Mouse (Mus musculus): ENCODE data around the gene Ddx11.

Gene Ddx11

DNA sequence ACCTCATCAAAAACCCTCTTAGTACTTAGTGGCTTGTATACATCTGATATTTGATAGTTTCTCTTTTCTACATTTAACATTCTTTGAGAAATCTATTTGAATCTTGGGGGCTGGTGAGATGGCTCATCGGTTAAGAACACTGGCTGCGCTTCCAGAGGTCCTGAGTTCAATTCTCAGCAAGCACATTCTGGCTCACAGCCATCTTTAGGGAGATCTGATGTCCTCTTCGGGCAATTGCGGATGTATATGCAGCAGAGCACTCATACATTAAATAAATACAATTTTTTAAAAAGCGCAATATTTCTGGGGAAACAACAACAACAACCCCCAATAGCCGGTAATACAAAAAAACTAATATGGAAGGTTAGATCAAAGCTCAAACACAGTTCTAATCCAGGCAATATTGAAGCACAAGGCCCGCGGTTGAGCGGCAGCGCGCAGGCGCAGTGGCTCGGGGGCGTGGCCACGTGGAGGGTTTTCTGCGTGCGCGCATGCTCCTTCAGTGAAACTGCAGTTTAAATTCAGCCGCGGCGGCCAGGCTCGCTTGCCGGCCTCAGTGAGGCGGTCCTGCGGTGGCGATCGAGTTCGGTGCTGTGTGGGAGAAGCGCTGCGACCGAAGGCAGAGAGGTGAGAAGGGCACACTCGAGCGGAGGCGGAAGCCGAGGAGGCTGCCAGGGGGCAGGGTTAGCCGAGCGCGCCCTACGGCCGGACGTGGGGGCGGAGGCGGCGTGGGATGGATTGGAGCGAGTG, at the start of gene Ddx11:
Ddx11 (plus strand) TSS at position 455 of the 750 bp plus-strand sequence.
- DNase-seq (ENCODE audit: low read depth, low spot score) = peak; percentile 95

DNA sequence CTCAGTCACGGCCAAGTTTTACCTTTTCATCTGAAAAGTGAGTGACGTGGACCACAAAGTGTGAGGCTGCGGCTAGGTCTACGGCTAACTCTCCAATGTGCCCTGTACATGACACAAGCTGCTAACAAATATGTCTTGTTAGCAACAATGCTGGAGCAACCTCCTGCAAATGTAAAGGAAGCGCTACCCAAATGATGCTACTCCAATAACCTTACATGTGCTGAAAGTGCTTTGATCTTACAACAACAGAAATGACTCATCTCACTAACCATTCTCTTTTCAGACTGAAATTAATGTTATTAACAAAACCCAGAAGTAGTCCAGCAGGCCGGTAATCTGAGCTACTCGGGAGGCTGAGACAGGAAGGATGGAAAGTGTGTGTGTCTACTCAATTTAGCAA, 49.3 kb upstream of the Ddx11 start:
- DNase-seq (ENCODE audit: low read depth, low spot score) = peak; percentile 59

DNA sequence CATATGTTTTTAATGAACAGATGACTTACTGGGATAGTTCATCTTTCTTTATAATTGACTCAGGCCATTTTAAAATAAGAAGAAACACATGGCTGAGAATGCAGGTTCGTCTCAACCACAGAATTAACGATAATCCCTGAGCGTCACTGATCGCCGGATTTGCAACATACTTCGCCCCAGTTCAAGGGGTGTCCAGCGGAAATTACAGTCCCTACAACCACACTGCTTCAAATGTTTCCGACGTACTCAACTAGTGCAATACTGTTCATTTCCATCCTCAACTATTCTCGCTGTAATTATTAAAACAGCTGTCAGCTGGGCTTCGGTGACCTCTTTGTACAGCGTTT, 47.5 kb upstream of the Ddx11 start:
- no peak for DNase-seq (ENCODE audit: low read depth, low spot score)

DNA sequence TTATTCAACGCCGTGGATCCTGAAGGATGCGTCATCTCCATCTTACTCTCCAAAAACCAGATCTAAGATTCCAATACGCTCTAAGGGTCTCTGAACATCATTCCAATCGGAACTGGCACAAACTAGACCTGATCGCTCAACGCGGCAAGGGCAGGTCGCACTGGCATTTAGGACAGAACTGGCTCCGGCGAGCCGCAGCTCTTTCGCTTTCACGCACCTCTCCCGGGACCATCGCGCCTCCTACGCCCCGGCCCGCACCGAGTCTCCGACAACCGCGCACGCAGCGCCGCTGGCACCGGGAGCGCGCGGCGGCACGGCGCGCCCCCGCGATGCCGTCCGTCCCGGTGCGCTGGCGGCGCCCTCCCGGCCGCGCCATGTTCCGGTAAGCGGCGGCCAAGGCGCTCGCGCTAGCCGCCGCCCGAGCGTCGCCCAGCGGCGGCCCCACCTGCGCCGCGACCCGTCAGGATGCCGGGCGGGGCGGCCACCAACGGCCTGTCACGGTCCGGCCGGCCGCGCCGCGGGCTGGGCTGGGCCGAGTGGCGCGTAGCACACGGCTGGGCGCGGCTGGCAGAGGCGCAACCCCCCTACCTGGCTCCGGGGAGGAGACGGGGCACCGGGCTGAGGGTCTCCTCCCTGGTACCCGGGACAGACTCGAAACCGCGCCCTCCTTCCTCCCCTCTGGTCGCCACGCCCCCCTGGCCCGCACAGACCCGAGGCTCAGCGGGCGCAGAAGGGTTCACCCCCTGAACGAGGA, 47.0 kb upstream of the Ddx11 start:
- peak; percentile 69 for DNase-seq (ENCODE audit: low read depth, low spot score)

DNA sequence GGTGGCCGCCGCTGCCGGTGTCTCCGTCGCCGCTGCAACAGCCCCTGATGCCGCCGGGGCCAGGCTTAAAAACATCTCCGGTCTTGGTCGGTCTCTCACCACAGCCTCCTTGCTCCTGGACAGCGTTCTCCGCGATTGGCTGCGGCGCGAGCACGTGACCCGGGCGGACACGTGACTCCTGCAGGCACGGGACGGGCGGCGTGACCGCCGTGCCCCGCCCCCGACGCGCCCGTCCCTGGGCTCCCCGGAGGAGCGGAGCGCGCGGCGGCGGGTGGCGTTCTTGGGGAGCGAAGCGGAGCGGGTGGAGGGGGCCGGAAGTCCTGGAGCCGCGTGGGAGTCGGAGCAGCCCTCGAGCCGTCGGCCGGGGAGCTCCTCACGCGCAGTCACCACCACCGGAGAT, 46.4 kb upstream of the Ddx11 start, which contains the start of gene Ankrd12:
Ankrd12 (minus strand) TSS at position 156 of the 400 bp plus-strand sequence.
- DNase-seq (ENCODE audit: low read depth, low spot score) = peak; percentile 97

DNA sequence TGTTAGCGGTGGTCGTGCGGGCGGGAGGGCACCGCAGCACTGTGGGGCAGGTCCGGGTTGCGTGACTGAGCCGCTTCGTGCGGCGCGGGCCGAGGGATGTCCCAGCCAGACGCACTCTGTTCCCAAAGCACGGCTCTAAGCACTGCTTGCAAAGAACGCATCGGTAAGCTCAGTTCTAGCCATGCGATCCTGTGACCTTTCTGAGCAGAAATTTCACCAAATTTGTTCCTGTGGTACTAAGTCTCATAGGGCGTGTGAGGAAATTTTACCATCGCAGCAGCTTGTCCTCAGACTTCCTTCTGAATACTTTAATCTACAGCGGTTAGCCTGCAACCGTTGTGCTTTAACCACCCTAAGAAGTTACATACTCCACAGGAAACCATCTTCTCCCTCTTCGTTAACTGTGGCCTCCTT, 45.9 kb upstream of the Ddx11 start:
- DNase-seq (ENCODE audit: low read depth, low spot score) = no peak

DNA sequence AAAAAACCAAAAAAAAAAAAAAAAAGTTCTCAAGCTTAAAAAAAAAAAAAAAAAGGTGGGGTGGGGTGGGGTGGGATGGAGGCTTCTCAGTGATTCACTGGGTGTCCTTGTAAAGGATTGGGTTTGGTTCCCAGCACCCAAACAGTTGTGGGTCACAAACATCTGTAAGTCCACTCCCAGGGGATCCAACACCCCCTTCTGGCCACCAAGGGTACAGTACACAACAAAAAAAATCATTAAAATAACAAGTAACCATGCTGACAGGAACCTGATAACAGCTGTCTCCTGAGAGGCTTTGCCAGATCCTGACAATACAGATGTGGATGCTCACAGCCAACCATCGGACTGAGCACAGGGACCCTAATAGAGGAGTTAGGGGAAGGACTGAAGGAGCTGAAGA, 38.8 kb upstream of the Ddx11 start:
- no peak for DNase-seq (ENCODE audit: low read depth, low spot score)

DNA sequence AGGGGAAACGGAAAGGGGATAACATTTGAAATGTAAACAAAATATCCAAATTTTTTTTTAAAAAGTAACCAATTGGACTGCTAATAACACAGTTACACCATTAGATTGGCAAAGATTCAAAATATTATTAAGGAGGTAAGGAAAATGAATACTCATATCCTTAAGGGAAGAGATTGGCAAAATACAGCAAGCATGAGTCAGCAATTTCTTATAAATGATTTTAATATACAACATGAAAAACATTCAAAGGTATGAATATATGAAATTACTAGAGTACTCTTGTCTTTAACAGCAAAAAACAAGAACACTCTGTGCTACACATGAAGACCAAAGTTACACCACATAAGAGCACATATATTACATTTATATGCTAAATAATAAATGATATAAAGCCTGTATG, 38.3 kb upstream of the Ddx11 start:
- no peak for DNase-seq (ENCODE audit: low read depth, low spot score)

DNA sequence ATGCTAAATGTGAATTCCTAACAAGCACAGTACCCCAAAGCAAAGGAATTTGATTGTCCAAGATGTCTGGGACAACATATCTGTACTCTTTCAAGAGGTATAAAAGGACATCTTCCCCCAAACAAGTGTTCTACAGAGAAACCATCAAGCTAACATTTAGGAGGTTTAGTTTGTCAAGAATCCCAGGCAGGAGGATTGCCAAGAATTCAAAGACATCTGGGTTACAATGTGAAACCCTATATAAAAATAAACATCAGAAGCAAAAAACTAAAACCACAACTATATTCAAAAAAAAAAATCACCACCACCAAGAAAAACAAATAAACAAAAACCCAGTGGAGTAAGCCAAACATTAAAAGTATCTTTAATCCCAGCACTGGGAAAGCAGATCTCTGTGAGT, 33.1 kb upstream of the Ddx11 start:
- DNase-seq (ENCODE audit: low read depth, low spot score) = no peak

DNA sequence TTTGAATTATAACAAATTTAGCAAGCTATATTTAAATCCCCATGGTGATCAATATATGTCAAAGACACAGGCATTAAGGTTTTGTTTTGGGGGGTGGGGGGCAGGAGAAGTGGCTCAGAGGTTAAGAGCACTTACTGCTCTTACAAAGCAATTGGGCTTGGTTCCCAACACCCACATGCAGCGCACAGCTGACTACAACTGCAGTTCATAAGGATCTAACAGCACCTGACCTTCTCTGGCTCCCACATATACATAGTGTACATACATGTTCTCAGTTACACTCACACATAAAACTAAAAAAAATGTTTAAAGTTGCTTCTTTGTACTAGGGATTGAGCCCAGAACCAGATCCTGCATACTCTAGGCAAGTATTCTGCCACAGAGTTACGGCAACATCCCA, 31.9 kb upstream of the Ddx11 start:
- DNase-seq (ENCODE audit: low read depth, low spot score) = no peak

DNA sequence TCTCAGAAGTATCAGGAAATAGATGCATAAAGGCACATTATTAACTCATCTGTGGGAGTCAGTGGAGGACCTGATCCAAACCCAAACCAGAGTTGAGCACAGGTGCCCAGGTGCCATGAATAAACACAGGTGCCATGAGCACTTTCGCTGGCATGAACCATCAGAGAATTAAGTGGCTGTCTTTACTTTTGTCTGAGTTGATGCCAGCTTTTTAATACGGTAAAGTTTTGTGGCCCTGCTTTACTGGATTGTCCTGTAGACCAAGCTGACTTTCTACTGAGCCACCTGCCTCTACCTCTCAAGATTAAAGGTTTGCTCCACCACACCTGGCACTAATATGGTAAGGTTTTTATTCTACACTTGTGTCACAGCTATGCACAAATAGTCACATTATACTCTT, 31.3 kb upstream of the Ddx11 start:
- no peak for DNase-seq (ENCODE audit: low read depth, low spot score)

DNA sequence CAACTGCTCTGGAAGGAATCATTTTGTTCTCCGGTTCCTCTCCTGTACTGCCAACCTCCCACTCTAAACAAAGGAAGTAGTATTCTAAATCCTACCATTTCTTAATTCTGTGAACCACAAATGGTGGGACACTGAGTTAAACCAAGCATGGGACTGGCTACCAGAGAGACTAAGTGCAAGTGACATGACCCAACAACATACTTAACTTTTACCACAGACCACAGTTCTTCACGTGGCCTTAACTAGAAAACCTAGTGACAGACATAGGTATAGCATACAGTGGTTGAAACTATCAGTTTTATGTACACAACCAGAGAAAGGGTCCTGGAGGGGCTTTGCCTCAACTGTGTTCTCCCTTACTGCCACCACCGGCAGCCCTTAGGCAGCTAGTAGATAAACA, 30.7 kb upstream of the Ddx11 start:
- DNase-seq (ENCODE audit: low read depth, low spot score) = no peak

DNA sequence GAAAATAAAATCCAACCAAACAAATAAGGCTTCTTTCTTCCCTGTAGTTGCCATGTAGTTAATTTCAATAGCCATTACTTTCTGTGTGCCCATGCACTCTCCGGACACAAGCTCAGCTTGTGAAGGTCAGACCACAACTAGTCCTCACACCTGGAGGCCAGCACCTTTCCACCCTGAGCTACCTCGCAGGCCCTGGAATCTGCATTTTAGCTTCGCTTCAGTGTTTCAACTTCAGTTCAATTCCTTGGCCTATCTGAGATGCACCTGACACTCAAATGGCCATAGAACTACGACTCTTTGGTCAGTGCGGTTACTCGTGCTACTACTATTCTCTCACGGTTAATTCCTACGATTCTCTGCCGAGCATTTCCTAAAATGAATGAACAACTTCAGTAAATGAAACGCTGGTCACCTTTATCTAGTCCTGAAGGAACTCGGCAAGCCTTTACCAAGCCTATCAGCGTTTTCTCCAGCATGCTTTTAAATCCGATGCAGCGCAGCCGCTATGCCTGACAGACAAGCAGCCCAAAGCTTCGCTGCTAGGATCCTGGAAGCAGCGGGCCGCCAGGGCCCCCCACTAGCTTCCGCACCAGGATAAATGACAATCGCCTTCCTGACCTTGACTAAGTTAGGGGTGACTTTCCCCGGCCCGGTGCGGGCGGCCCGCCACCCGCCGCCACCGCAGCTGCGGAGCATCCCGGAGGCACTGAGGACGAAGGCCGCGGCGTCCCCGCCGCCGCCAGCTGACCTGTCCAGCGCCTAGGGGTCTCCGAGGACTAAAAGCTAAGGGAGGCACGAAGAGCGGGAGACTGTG, 22.5 kb upstream of the Ddx11 start:
- DNase-seq (ENCODE audit: low read depth, low spot score) = no peak

DNA sequence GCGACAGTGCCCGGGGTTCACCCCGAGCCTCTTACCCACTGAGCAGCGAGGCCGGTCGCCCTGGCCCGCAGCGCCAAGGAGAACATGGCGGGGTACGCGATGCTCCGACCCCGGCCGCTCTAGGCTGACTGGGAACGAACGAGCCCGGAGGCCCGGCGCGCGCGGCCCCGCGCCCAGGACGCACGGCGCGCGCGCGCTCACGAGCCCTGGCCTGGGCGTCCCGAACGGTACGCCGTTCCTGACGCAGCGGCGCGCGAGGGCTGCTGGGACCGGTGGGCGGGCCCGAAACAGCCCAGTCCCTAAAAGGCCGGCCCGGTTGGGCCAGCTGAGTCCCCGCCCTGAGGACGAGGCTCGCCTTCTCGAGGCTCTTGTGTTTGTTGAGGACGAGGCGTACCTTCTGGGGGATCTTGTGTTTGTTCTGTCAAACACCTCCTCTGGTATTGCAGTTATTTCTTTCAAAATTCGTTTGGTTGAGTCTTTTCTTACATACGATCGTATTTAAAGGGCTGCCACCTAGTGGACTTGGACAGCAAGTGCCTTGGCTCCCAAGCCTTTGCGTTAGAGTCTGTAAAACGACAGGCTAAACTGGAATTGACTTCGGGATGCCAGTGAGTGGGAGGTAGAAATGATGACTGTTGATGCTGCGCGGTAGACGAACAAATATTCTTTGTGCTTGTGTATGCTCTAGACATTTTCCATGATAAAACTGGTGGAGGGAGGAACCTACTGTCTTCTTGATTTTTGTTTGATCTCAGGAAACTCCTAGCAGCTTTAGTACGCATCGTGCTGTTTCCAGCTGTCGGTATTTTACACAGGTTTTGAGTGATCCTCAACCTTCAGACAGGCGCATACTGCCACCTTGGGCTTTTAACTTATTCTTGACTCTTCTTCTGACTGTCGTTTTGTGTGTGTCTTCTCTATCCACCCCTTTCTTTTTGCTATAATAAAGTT, 21.7 kb upstream of the Ddx11 start, which contains the start of gene Ndufv2:
Ndufv2 (minus strand) TSS at position 180 of the 951 bp plus-strand sequence.
- DNase-seq (ENCODE audit: low read depth, low spot score) = peak; percentile 98

DNA sequence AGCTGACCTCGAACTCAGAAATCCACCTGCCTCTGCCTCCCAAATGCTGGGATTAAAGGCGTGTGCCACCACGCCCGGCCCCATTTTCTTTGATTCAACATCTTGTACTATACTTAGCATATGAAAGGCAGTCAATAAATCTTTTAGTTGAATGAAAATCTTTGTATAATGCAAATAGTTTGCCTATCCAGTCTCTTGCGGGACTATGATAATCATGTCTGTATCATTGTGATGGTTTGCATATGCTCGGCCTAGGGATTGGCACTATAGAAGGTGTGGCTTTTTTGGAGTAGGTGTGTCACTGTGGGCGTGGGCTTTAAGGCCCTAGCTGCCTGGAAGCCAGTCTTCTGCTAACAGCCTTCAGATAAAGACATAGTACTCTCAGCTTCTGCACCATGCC, 19.2 kb upstream of the Ddx11 start:
- no peak for DNase-seq (ENCODE audit: low read depth, low spot score)

DNA sequence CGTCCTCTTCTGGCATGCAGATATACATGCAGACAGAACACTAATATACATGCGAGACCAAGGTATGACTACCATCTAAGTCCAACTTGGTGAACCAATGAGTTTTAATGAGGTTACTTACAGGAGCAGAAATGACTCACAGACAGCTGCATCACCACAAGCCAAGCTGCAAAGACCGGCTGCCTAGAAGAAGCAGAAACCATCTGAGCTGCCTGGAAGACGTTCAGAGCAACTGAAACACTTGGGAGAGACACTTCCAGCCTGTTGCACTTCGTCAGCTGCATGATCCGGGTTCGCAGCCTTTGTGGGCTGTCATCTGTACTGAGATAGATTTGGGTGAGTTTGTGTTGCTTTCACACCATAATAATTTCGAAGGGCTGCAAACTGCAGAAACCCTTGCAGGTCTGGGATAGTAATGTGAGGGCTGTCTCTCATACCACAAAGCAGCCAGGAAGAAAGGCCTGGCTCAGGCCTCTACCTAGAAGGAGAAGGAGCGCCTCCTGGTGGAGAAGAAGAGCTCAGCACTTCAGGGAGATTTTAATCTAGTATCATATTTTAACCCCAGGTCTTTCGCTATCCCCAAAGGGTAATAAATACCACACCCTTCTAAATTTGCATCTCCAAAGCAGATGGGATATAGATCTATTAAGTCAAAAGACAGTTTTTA, 16.6 kb upstream of the Ddx11 start:
- DNase-seq (ENCODE audit: low read depth, low spot score) = peak; percentile 75

DNA sequence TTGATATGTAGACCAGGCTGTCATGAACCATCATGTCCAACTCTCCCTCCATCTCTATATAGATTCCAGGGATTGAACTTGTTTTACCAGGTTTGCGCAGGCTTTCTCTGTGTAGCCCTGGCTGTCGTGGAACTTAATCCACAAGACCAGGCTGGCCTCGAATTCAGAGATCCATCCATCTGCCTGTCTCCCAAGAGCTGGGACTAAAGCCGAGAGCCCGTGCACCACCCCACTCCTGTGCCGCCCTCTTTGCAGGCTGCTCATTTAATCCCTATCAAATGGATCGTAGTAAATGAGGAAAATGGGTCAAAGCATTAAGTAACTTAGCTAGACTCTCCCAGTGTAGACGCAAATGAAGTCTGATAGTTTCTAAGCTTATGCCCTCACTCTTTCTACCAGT, 15.9 kb upstream of the Ddx11 start:
- DNase-seq (ENCODE audit: low read depth, low spot score) = no peak

DNA sequence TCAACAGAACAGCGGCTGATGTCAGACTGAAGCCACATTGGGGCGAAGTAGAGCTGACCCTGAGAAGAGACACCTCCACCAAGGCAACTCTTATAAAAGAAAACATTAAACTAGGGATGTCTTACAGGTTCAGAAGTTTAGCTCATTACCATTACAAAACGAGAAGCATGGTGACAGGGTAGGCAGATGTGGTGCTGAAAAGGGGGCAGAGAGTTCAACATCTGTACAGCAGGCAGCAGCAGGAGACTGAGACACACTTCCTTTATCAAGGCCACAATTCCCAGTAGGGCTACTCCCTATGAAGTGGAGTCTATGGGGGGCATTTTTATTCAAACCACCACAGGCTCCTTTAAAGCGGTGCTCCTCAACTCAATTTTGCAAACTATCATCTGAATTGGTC, 15.1 kb upstream of the Ddx11 start:
- no peak for DNase-seq (ENCODE audit: low read depth, low spot score)

DNA sequence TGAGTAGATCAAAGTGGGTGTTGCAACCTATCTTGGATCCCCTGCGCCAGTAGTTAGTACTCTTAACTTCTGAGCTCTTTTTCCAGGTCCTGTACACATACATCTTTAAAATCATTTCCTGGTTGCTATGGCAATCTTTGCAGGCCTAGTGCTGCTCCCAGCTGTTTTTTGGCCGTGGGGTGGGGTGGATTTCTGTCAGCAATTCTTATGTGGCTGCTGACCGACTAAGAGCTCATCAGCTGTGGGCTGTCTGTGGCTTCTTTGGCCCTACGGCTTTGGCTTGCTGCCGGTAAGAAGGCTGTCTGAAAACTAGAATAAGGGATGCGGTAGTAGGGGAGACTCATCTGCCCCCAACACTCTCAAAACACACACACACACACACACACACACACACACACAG, 12.6 kb upstream of the Ddx11 start:
- no peak for DNase-seq (ENCODE audit: low read depth, low spot score)

DNA sequence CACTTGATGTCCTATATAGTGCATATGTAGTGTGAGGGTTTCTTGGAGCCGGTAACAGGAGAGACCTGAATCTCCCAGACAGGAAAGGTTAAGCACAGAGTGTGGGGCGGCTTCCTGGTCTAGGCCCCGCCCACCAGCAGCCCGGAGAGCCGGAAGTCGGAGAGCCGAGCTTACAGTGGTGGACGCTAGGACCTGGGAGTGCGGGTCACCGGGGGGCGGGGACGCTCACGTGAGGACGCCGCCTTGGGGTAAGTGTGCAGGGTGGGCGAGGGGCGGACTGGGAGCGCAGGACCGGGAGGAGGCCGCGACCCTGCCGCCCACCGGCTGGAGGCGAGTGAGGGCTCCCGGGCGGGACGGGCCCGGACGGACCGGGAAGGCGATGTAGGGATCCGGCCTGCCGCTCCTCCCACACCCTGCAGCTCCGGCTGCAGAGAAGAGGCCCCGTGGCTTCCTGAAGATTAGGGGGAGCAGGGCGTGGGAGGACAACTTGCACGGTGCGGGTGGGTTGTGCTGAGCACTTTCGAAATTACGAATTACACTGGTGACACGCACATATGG, 11.8 kb upstream of the Ddx11 start, which contains the start of gene Washc1:
Washc1 (plus strand) TSS at position 144 of the 558 bp plus-strand sequence.
- peak; percentile 95 for DNase-seq (ENCODE audit: low read depth, low spot score)

All from A20 (cell line).